Mouse (Mus musculus) mesoderm, embryonic 11.5 days (tissue): ENCODE measurements at regions not wholly inside any gene's neighbourhood (a gene's known extent, or its start where the extent isn't known, plus 50 kb on each side); places are given as distances from the start of the nearest gene placed in this dataset.

ENCODE experiments used
- DNase-seq: peaks from one replicate; pipeline ENCODE4 v3.0.0-alpha.2; 2012; ENCODE audit warnings: low read depth, low spot score

- DNase-seq: peak; percentile 7
These were observed 148.4 kb upstream of the Ube3a start for GRCm38 (mm10) chr7:59080109-59080508.
